Mouse (Mus musculus) Patski (cell line): ENCODE data around the gene Stk10. TPM values are rescaled to one million over a fixed set of nuclear protein-coding genes. Genes with fewer than 3 reads are reported as not detected.
A peak's percentile ranks its signal among the peaks of the same experiment; 100 is the strongest.

Source experiments
- ATAC-seq: fragments of 100-300 bp; one replicate; pipeline ENCODE4 v1.8.0; 2021
- CTCF ChIA-PET: fragments of 350-600 bp; sonication (Branson Sonifier 250); formaldehyde crosslinking; loops from one replicate; lab custom pipeline; 2022; ENCODE audit warnings: inconsistent platforms; lab: Charles Lee
- POLR2A ChIA-PET: fragments of 350-600 bp; sonication (Branson Sonifier 250); formaldehyde crosslinking; loops from one replicate; lab custom pipeline; 2022; ENCODE audit warnings: antibody characterized with exemption, inconsistent platforms; lab: Charles Lee
- DNase-seq: peaks from one replicate; pipeline ENCODE4 v3.0.0-alpha.2; 2011; ENCODE audit warnings: low read depth, low spot score
- H3K27me3 ChIP-seq: fragments of 371-371 bp; one replicate; pipeline ENCODE4 v1.5.1; 2021
- CTCF ChIP-seq: fragments of 100-300 bp; IDR thresholded peaks from one replicate; pipeline ENCODE4 v1.5.1; 2021
- in situ Hi-C: fragments of 300-500 bp; cut with MboI; formaldehyde crosslinking; loops from 3 replicates; pipeline ENCODE4 v1.11.1; 2018; ENCODE audit warnings: low pct_unique_long_range_greater_than_20kb, mixed read lengths
- polyA plus RNA-seq: library from polyadenylated mRNA; unstranded; gene quantifications from one replicate; pipeline ENCODE4 v1.2.3, GENCODE M21; 2021

The Stk10 gene
- polyA plus RNA-seq, 1 experiment from 2014 or later = 18.1 TPM

DNA sequence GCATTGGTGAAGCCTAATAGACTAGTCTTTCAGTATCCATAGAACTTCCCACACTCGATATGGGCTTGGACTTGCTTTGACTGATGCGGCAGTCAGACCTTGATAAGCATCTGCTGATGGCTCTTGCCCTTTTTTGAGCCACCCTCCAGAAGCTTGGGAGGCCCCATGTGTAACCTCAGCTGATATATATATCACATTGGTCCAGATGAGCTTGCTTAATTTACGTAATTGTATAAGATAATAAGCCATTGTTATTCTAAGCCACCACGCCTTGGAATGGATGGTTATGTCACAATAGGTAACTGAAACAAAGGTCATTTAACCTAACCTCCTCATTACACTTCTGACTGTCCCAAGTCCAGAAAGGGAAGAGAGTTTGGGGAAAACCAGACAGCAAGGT lies 107.5 kb downstream of the Stk10 start:
- H3K27me3 ChIP-seq = no peaks in the 10 kb centered on the region
- no peak for DNase-seq
- ChIA-PET CTCF (interaction anchor here (1.3 to 2.4 kb wide), 2 partner anchors 53 to 54 kb away, joined by 4 to 5 read pairs; no protein-coding TSS in a partner anchor), POLR2A (no interaction called here)
- TF ChIP-seq CTCF = no peak
- in situ Hi-C loops = no loop called here
- ATAC-seq = no peak

DNA sequence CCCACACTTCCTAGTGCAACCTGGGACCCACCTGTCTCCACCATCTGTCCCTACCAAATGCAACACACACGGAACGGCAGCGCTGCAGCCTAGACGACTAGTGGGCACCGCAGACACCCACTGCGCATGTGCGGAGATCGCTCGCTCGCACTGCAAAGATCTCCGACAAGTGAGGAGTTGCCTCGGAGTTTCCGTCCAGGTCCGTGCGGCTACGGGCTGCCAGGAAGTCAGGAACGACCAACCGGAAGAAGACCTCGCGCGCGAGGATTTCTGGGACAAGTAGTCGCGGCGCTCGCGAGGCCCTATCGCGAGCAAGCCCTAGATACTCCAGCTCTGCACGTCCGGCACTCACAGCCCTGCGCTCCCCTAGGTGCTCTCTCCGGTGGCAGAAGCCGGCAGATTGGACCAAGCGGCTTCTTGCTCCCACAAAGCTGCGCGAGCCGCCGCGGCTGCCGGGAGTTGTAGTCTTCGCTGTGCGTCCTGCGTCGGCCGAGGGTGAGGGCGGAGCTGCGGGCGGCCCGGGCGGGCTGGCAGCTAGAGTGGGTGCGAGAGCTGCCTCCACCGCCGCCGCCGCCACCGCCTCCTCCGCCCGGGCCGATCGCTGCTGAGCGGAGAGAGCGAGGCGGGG lies 109.3 kb downstream of the Stk10 start, which contains the start of gene Fbxw11:
TSS of gene Fbxw11 (plus strand) at position 476 of the 628 bp plus-strand sequence.
- TF ChIP-seq CTCF = no peak
- ATAC-seq (peak; percentile 93), DNase-seq (peak; percentile 73)
- ChIA-PET CTCF (interaction anchor here (0.5 to 2.4 kb wide), 7 partner anchors 19 to 66 kb away, joined by 3 to 5 read pairs (median 3); no protein-coding TSS in a partner anchor), POLR2A (interaction anchor here (0.7 kb wide), 1 partner anchor 39 kb away, joined by 3 read pairs; no protein-coding TSS in a partner anchor)
- H3K27me3 ChIP-seq = no peaks in the 10 kb centered on the region
- in situ Hi-C loops = no loop called here

DNA sequence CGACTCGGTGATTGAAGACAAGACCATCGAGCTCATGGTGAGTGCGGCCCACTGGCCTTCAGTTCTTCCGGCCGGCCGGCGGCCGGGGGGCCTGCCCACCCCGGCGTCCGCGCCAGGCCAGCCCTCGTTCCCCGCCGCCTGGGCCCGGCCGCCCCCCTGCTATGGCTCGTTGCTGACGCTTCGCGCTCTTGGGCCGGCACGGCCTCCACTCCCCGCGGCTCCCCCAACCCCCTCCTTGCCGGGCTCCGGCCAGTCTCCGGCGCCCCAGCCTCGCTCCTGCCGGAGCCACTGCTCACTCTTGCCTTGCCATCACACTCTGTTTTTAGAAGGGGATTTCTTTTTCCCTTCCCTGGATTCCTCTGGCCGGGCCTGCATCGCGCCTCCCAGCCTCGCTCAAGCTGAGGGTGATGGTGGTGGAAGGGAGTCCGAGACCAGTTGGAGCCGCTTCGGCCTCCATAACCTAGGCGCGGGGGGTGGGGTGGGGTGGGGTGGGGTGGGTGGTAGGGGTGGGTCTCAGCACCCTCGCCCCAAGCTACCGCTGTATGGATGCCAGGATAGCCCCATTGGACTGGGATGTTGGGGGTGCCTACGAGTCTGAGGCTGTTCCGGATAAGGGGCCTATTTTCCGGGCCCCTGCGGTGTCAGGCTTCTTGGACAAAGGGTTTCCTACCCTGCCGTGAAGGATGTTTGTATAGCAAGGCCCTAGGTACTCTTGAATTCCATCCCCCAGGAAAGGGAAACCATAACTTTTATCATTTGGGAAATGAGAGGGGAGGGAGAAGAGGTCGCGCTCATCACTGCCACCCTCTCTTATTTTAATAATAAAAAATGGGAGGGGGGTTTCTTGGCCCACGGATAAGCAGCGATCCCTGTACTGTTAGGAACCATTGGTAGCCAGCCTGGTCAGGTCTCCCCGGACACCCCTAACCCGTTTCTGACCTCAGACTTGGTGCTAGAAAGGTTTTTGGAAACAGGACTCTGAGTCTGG lies 110.1 kb downstream of the Stk10 start:
- DNase-seq = no peak
- peak; percentile 48 for ATAC-seq
- H3K27me3 ChIP-seq = no peaks in the 10 kb centered on the region
- no peak for TF ChIP-seq CTCF
- POLR2A ChIA-PET = interaction anchor here (0.7 kb wide), 1 partner anchor 38 kb away, joined by 3 read pairs; no protein-coding TSS in a partner anchor
- CTCF ChIA-PET = interaction anchor here (0.5 to 2.4 kb wide), 4 partner anchors 19 to 51 kb away, joined by 3 to 5 read pairs (median 4); no protein-coding TSS in a partner anchor
- in situ Hi-C loops = no loop called here

DNA sequence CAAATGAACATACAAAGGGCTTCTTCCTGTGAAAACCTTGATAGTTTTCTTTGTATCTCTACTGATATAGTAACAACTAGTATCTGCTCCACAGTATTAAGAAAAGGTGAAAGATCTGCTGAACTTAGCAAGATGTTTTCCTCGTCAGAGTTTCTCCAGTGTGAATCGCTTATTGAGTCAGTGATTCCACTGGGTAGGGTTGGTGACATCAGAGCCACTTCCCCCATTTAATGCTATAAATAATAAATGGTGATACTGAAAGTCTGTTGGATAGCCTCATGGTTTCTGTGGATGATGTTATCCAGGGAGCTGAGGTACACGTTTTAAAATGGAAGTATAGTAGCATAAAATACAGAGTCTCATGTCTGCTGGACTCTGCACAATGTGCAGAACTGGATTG lies 110.9 kb downstream of the Stk10 start:
- no peaks in the 10 kb centered on the region for H3K27me3 ChIP-seq
- ChIA-PET CTCF (no interaction called here), POLR2A (no interaction called here)
- in situ Hi-C loops = no loop called here
- ATAC-seq (no peak), DNase-seq (no peak)
- no peak for TF ChIP-seq CTCF

GRCm38 (mm10) chr11:32647265-32647664 lies 114.2 kb downstream of the Stk10 start:
- ATAC-seq = no peak
- CTCF ChIA-PET = interaction anchor here (1.0 to 1.2 kb wide), 2 partner anchors 19 to 38 kb away, joined by 3 read pairs; no protein-coding TSS in a partner anchor
- POLR2A ChIA-PET = no interaction called here

DNA sequence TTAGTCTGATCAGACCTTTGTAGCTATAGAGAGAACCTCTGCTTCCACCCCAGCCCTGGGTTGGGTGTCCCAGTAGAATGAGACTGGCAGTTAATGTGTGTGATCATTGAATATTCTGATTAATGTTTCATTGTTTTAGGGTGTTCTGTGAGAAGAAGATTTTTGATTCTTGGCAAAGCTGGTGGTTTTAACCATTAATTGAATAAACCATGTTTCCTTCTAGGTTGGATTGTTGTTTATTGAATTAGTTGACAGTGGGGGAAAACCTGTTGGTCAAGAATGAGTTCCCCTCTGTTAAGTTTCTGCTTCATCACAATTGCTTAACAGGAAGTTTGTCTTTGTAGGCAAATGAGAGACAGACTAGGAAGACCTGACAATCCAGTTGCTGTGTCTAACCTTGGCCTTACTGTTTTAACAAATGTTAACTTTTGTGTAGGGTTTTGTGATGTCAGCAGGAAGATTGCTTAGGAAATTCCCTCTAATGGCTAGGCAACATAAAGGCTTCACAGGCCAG lies 117.2 kb downstream of the Stk10 start:
- no peaks in the 10 kb centered on the region for H3K27me3 ChIP-seq
- ChIA-PET CTCF (no interaction called here), POLR2A (no interaction called here)
- TF ChIP-seq CTCF = no peak
- in situ Hi-C loops = no loop called here
- ATAC-seq (no peak), DNase-seq (no peak)

More at GRCm38 (mm10) chr11:32647265-32647664, 114.2 kb downstream of the Stk10 start:
- TF ChIP-seq CTCF = no peak
- in situ Hi-C loops = no loop called here
- no peaks in the 10 kb centered on the region for H3K27me3 ChIP-seq
- DNase-seq = no peak

DNA sequence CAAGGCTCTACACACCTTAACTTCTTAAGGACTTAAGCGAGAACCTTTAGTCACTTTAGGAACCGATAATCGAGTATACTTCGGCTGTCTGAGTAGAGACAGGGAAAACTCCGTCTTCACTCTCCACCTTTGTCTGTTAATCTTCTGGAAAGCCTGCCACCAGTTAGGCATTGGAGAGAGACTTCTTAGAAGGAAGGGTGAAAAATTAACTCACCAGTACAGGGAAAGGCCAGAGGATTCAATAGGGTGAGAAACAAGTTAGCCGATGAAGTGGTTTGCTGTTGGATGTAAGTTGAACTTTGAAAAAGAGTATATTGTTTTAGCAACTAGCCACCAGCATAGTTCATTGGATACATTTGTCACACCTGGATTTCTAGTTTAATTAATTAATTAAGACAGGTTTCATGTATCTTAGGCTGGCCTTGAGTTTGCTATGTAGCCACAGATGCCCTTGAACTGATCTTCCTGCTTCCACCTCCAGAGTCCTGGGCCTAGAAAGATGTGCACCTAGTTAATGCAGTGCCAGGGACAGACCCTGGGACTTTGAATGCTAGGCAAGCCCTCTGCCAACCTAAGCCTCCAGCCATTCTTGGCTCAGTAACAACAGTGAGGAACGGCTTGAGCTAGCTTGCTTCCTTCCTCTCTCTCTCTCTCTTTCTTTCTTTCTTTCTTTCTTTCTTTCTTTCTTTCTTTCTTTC lies 117.9 kb downstream of the Stk10 start:
- ATAC-seq (peak; percentile 54), DNase-seq (no peak)
- H3K27me3 ChIP-seq = no peaks in the 10 kb centered on the region
- POLR2A ChIA-PET = no interaction called here
- TF ChIP-seq CTCF = no peak
- in situ Hi-C loops = no loop called here
- CTCF ChIA-PET = no interaction called here

- H3K27me3 ChIP-seq = no peaks in the 10 kb centered on the region
- CTCF ChIA-PET = no interaction called here
- TF ChIP-seq CTCF = no peak
- in situ Hi-C loops = no loop called here
- ATAC-seq (no peak), DNase-seq (no peak)
- POLR2A ChIA-PET = no interaction called here
These were observed 118.6 kb downstream of the Stk10 start for GRCm38 (mm10) chr11:32651723-32652122.

DNA sequence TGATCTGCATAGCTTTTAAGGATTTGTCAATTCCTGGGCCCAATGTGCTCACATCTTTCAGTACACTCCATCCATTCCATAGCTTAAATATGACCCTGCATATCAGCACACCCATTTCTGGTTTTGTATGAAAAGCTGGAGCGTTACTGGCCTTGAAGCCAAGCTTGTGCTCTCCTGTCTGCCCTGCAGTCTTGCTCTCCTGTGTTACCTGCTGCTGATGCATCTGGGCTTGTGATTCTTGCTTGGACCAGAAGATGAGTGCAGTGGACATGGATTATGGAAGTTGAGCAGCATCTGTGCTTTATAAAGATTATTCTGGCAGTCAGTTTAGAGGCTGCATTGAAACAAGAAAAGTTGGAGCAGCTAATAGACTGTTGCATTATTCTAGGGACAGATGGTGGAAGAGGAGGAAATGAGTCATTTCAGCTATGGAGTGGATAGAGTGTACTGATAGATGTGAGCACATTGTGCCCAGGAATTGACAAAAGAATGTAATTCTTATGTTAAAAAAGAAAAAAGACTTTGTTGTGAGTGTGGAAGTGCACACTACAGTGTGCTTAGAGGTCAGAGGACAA lies 129.1 kb downstream of the Stk10 start:
- ChIA-PET POLR2A (no interaction called here), CTCF (interaction anchor here (0.8 to 1.3 kb wide), 4 partner anchors 9 to 16 kb away, joined by 3 to 4 read pairs (median 3); no protein-coding TSS in a partner anchor)
- ATAC-seq (no peak), DNase-seq (no peak)
- H3K27me3 ChIP-seq = no peaks in the 10 kb centered on the region
- no peak for TF ChIP-seq CTCF
- in situ Hi-C loops = no loop called here
